Comparison of ENCODE assay signal across 23 mouse cellular contexts in genomic region chr6:50291650-50292049, GRCm38 (mm10). TPM values are rescaled to one million over a fixed set of nuclear protein-coding genes. Genes with fewer than 3 reads are reported as not detected.
DNase-seq lines count a peak whose midpoint lies in the region; ATAC-seq lines count a peak whose summit lies in the region.
"Had no signal": no experiment of that assay in that cellular context is flagged by ENCODE, and none has a peak within 500 bp of the region (broad histone marks: within the 10 kb centered on the region; RNA-seq: fewer than 3 reads in every experiment).

No protein-coding gene starts in this region.

- WGBS in liver, embryonic 12.5 days (ENCODE audit: insufficient replicate concordance), result 18% methylated on average over 4 of the region's 4 CpGs
- 85% methylated on average over 4 of the region's 4 CpGs for WGBS in kidney, embryonic 16.5 days
- WGBS in midbrain, embryonic 15.5 days, result 93% methylated on average over 4 of the region's 4 CpGs

- H3K4me3 ChIP-seq in liver, embryonic 12.5 days, result no peak overlapping the region
- H3K4me3 ChIP-seq in kidney, embryonic 16.5 days (ENCODE audit: low read length), result no peak overlapping the region
- no peak overlapping the region for H3K4me3 ChIP-seq in midbrain, embryonic 15.5 days
- H3K4me3 ChIP-seq: heart, adult 2 months; heart, embryonic 15.5 days; kidney, embryonic 15.5 days; limb, embryonic 13.5 days had no signal

- no peak overlapping the region for H3K9ac ChIP-seq in liver, embryonic 12.5 days
- H3K9ac ChIP-seq in kidney, embryonic 16.5 days (replicated peaks; ENCODE audit: low read length), result no peak overlapping the region
- no peak overlapping the region for H3K9ac ChIP-seq in midbrain, embryonic 15.5 days
- H3K9ac ChIP-seq: heart, embryonic 15.5 days; kidney, embryonic 15.5 days; limb, embryonic 13.5 days had no signal

- H3K9me3 ChIP-seq in liver, embryonic 12.5 days (replicated peaks), result no peaks in the 10 kb centered on the region
- H3K9me3 ChIP-seq in kidney, embryonic 16.5 days (ENCODE audit: low read length), result no peaks in the 10 kb centered on the region
- no peaks in the 10 kb centered on the region for H3K9me3 ChIP-seq in midbrain, embryonic 15.5 days
- H3K9me3 ChIP-seq: heart, embryonic 15.5 days; kidney, embryonic 15.5 days; limb, embryonic 13.5 days had no signal

- H3K4me1 ChIP-seq in liver, embryonic 12.5 days, result peaks cover 19% of the 10 kb centered on the region
- H3K4me1 ChIP-seq in kidney, embryonic 16.5 days (ENCODE audit: insufficient read depth, low read length), result peaks cover 5% of the 10 kb centered on the region; the same call in 1 of the 2 replicates
- H3K4me1 ChIP-seq in midbrain, embryonic 15.5 days, result no peaks in the 10 kb centered on the region

- DNase-seq in liver, result peak; percentile 13
- DNase-seq in thymus, adult 18-20 months, result no peak
- DNase-seq: adrenal gland, adult 2 months; cerebellum, adult 11-12 months; cerebellum, postnatal 36 days; heart, adult 2 months; heart, postnatal 4 days; lung, adult 2 months; lung, postnatal 4 days; midbrain, embryonic 14.5 days; retina, postnatal 1 day; thymus, postnatal 25 days had no signal

- no peak overlapping the region for H3K27ac ChIP-seq in liver, embryonic 12.5 days
- no peak overlapping the region for H3K27ac ChIP-seq in kidney, embryonic 16.5 days (ENCODE audit: low read length)
- H3K27ac ChIP-seq in midbrain, embryonic 15.5 days, result no peak overlapping the region
- H3K27ac ChIP-seq: heart, adult 2 months; heart, embryonic 15.5 days; hindbrain, postnatal 0 days; kidney, embryonic 15.5 days; limb, embryonic 13.5 days had no signal

- ATAC-seq in liver, embryonic 12.5 days, result no peak
- peak; percentile 86 for ATAC-seq in granulocyte monocyte progenitor cell, adult 5-6 weeks (replicated peaks; ENCODE audit: poor library complexity, severe bottlenecking)
- ATAC-seq in megakaryocyte, adult 5-6 weeks (ENCODE audit: poor library complexity, severe bottlenecking), result peak; percentile 88
- no peak for ATAC-seq in kidney, embryonic 16.5 days (ENCODE audit: low FRiP score, low TSS enrichment)
- ATAC-seq in midbrain, embryonic 15.5 days (replicated peaks), result no peak
- ATAC-seq: hindbrain, postnatal 0 days; intestine, postnatal 0 days had no signal

- H3K36me3 ChIP-seq in liver, embryonic 12.5 days, result no peaks in the 10 kb centered on the region
- no peaks in the 10 kb centered on the region for H3K36me3 ChIP-seq in kidney, embryonic 16.5 days (ENCODE audit: insufficient read depth, low read length)
- H3K36me3 ChIP-seq in midbrain, embryonic 15.5 days (replicated peaks), result no peaks in the 10 kb centered on the region
- H3K36me3 ChIP-seq: heart, embryonic 15.5 days; kidney, embryonic 15.5 days had no signal

- H3K4me2 ChIP-seq in liver, embryonic 12.5 days, result no peak overlapping the region
- no peak overlapping the region for H3K4me2 ChIP-seq in kidney, embryonic 16.5 days (replicated peaks; ENCODE audit: low read depth, low read length)
- no peak overlapping the region for H3K4me2 ChIP-seq in midbrain, embryonic 15.5 days
- H3K4me2 ChIP-seq: heart, embryonic 15.5 days; kidney, embryonic 15.5 days; limb, embryonic 13.5 days had no signal

- H3K27me3 ChIP-seq in liver, embryonic 12.5 days (replicated peaks), result no peaks in the 10 kb centered on the region
- H3K27me3 ChIP-seq in kidney, embryonic 16.5 days (ENCODE audit: insufficient read depth, low read length), result no peaks in the 10 kb centered on the region
- H3K27me3 ChIP-seq in midbrain, embryonic 15.5 days (replicated peaks), result no peaks in the 10 kb centered on the region
- H3K27me3 ChIP-seq: CH12.LX; heart, embryonic 15.5 days; kidney, embryonic 15.5 days; limb, embryonic 13.5 days had no signal

RNA-seq across cellular contexts. Expression of gene Gsdme, which starts 28.0 kb away (rescaled TPM):
- polyA plus RNA-seq in liver, embryonic 12.5 days (2016; fragmentation: Nextera tagmentation; extraction: Ambion mirVana), result 18.2 and 18.7 TPM in 2 replicates
- total RNA-seq in granulocyte monocyte progenitor cell, adult 5-6 weeks (2014; fragmentation: Nextera tagmentation), result 4.4 and 7.4 TPM in 2 replicates
- 6.4 and 11.0 TPM in 2 replicates for total RNA-seq in granulocyte monocyte progenitor cell, adult 5-6 weeks (2017)
- total RNA-seq in megakaryocyte, adult 5-6 weeks (2015), result 17.1 and 17.9 TPM in 2 replicates
- 18.6 and 31.3 TPM in 2 replicates for total RNA-seq in megakaryocyte, adult 5-6 weeks (2017)
- 55.3 and 58.0 TPM in 2 replicates for polyA plus RNA-seq in kidney, embryonic 16.5 days (2015; fragmentation: Nextera tagmentation; extraction: Ambion mirVana)
- 78.0 and 85.3 TPM in 2 replicates for polyA plus RNA-seq in midbrain, embryonic 15.5 days (2015; fragmentation: Nextera tagmentation; extraction: Ambion mirVana)

Comparison
In these comparisons a context has a peak if more than half of its experiments do, and no peak if none do; other contexts are left out.
1. ATAC-seq: peak in granulocyte monocyte progenitor cell, adult 5-6 weeks (single experiment) and megakaryocyte, adult 5-6 weeks (single experiment); none in liver, embryonic 12.5 days (single experiment), kidney, embryonic 16.5 days (single experiment) and midbrain, embryonic 15.5 days (single experiment).